Mouse (Mus musculus): ENCODE data around the gene Cyp4f17.
A peak's percentile ranks its signal among the peaks of the same experiment; 100 is the strongest.
"Not testable (repeated sequence)": the region's sequence is repeated elsewhere in the genome, so short reads cannot be mapped to it uniquely, and the experiment has no call there.

The Cyp4f17 gene

DNA sequence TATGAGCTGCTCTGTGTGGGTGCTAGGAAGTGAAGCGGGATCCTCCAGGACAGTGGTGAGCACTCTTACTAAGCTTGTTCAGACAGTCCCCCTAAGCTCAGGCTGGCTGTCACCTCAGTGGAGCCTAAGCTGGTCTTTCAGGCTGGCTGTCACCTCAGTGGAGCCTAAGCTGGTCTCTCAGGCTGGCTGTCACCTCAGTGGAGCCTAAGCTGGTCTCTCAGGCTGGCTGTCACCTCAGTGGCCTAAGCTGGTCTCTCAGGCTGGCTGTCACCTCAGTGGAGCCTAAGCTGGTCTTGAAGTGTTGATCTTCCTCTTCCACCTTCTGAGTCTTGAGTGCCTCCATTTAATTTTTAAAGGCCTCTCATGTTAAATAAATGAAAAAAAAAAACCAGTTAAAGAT lies 20.5 kb downstream of the Cyp4f17 start:
- DNase-seq (ENCODE audit: low read depth, low spot score), result not testable (repeated sequence)

DNA sequence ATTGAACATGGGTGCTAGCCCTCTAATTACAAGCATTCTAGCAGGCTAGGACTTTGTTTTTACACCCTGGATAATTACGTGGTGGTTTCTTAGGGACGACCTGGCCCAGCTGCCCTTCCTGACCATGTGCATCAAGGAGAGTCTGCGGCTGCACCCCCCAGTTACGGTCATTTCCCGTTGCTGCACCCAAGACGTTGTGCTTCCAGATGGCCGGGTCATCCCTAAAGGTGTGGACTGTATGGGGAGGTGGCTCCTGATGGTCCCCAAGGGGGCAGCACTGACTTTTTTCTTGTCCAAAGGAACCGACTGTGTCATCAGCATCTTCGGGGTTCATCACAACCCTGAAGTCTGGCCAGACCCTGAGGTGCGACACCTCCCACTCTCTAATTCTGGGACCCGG lies 21.9 kb downstream of the Cyp4f17 start:
- DNase-seq (ENCODE audit: low read depth, low spot score), result no peak

DNA sequence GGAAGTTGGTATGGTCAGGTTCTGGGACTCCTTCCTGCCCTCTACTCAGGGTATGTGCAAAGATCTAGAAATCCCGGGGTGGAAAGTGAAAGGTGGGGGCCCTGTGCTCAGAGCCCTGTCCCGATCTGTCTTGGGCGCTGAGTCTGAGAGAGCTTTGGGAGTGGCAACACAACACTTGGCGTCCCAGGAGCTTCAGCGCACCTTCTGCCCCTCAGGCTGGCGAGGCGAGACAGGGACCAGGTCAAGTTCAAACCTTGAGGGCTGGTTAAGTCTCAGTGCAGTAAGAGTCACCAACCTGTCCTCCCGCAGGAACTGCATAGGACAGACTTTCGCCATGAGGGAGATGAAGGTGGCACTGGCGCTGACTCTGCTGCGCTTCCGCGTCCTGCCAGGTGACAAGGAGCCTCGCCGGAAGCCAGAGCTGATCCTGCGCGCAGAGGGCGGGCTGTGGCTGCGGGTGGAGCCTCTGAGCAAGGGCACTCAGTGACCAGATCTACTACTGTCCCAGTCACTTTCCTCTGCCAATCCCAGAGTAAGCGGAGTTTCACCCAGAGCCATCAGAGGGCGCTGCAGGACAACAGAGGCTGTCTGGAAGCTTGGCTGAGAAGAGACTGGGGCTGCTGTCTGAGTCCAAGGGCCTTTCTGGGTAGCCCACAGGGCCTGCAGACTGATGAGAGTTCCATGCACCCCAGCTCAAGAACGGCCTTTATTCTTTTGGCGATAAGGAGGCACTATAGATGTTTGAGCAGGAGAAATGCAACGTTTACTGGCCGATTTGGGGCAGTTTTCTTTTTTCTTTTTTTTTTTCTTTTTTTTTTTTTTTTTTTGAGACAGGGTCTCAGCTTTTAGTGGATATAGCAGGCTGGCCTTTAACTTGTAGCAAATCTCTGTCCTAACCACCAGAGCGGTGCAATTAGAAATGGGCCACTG lies 22.8 kb downstream of the Cyp4f17 start:
- DNase-seq (ENCODE audit: low read depth, low spot score), result no peak

DNA sequence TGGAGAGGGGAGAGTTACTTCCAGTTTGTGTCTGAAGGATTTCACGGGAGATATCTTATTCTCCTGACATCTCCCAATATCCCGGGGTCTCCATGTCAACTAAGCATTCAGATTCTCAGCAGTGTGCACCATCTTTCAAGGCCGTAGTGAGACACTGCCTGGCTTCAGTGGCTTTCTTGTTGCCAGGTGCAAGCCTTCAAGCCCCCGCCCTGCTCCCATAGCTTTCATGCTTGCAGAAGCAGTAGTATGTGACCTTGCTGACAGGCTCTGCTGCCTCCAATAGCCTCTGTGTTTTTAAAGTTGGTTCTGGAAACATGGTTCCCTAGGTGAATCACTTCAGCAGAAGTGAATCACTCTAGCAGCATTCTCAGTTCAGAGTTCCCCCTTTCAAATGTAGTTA lies 26.5 kb downstream of the Cyp4f17 start:
- DNase-seq (ENCODE audit: low read depth, low spot score), result not testable (repeated sequence)

DNA sequence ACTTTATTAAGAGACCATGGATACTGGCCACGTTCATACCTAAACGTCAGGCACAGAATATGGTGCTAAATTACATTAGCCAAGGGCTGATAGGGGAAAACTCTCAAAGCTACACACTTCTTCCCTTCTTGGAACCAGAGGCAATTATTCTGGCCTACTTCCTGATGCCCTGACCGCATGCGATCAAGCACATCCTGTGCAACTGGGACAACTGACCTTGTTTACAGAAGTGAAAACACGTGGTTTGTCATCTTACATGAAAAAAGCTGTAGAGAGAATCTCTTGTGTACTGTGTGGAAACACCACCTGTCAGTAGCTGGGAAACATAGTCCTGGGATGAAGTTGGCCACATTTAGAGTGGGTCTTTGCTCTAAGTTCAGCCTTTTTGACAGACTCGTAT lies 28.2 kb downstream of the Cyp4f17 start:
- DNase-seq (ENCODE audit: low read depth, low spot score), result no peak

DNA sequence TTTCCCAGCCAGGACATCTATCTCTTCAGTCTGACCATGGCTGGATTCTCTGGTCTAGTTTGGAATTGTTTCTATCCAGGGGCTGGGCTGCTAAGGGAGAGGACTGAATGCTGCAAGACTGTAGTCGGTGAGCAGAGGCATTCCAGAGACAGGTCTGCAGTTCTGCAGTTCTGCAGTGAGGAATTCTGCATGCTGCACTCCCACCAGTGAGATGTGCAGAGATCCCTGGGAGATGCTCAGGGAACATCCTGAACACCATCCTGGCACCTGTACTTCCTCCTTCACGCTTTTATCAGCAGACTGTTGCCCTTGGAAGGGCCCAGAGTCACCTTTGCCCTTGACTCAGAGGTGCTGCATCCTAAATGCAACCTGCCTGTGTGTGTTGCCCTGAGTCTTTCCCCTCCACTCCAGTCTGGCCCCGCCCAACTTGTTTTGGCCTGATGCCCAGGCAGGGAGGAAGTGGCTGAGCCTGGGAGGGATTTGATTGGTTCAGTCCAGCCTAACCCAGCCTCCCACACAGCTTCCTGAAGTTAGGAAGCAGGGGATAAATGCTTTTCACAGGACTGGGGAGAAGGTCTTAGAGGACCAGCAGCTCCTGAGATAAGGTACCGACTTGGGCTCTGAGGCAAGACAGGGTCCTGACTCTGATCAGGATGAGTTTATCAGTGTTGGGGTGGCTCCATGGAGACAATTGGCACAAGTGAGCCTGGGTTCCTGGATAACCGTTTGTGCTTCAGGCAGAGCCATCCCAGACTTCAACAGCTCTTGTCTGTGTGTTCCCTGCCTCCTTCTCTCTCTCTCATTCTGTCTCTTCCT lies 30.4 kb downstream of the Cyp4f17 start, which contains the start of gene Cyp4f16:
Gene Cyp4f16 (plus strand): TSS at position 508 of the 816 bp plus-strand sequence.
- peak; percentile 19 for DNase-seq (ENCODE audit: low read depth, low spot score)

DNA sequence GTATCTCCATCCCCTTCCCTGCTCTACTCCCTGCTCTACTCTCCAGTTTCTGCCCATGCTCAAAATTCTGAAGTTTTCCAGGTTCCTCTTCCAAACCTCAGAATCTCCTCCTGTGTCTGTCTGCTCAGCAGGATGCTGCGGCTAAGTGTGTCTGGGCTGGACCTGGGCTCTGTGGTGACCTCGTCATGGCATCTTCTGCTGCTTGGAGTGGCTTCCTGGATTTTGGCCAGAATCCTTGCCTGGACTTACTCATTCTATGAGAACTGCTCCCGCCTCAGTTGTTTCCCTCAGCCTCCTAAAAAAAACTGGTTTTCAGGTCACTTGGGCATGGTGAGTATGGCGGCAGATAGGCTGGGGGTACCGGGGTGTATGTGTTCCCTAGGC lies 31.0 kb downstream of the Cyp4f17 start:
- no peak for DNase-seq (ENCODE audit: low read depth, low spot score)

DNA sequence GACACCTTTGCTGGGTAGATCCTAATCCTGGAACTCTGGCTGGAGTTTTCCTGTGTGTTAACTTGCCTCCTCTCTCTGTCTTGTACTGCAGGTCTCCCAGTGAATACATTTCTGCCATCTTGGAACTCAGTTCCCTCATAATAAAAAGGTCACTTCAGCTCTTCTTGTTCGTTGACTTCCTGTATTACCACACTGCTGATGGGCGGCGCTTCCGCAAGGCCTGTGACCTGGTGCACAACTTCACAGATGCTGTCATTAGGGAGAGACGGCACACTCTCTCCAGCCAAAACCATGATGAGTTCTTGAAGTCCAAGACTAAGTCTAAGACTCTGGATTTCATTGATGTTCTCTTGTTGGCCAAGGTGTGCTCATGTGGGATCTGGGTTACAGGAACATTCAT lies 38.9 kb downstream of the Cyp4f17 start:
- DNase-seq (ENCODE audit: low read depth, low spot score), result not testable (repeated sequence)

DNA sequence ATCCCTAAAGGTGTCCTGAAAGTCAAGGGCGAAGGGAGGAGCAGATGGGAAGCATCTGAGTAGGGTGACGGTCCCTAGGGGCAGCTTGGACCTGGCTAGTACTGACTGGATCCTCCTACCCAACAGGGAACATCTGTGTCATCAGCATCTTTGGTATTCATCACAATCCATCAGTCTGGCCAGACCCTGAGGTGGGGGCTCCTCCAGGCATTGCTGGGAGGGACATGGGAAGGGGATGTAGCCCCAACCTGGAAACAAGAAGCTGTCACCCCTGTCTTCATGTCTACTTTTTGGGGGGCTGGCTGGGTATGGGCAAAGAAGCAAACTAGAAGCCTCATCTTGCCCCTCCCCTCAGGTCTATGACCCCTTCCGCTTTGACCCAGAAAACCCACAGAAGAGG lies 44.5 kb downstream of the Cyp4f17 start:
- not testable (repeated sequence) for DNase-seq (ENCODE audit: low read depth, low spot score)

DNA sequence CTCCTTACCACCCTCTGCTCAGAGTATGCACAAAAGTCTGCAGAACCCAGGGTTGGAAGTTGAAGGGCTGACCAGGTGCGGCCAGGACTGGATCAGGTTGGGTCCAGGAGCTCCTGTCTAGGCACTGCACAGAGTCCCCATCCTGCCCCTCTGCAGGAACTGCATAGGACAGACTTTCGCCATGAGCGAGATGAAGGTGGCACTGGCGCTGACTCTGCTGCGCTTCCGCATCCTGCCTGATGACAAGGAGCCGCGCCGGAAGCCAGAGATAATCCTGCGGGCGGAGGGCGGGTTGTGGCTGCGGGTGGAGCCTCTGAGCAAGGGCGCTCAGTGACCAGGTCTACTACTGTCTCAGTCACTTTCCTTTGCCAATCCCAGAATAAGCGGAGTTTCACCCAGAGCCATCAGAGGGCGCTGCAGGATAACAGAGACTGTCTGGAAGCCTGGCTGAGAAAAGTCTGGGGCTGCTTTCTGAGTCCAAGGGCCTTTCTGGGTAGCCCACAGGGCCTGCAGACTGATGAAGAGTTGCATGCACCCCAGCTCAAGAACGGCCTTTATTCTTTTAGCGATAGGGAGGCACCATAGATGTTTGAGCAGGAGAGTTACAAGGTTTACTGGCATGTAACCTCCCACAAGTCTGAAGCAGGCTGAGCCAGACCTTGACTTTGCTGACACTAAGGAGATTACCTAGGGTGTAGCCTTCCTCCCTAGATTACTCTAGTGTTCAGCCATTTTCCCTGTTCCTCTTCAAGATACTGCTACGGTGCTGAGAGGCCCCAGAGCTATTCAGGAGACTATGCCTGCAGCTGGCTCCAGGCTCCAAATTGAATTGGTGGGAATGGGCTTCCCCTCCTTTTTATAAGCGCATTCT lies 45.3 kb downstream of the Cyp4f17 start:
- peak; percentile 63 for DNase-seq (ENCODE audit: low read depth, low spot score)

DNA sequence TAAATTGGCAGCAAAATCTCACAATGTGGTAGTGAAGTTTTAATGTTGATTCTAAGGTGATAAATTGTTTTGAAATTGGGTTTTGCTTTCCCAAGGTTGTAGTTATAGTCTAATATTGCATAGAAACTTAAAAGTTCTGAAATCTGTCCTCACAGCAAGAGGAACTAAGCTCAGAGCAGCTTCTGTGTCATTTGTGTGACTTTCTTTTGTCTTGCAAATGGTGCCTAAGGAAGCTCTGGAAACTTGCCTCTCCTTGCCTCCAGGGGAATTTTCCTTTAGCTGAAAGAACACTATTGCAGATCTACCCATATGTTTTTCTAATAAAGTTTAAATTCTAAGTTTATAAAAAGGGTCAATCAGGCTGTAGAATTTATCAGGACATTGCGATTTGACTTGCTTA lies 47.2 kb downstream of the Cyp4f17 start:
- not testable (repeated sequence) for DNase-seq (ENCODE audit: low read depth, low spot score)

DNA sequence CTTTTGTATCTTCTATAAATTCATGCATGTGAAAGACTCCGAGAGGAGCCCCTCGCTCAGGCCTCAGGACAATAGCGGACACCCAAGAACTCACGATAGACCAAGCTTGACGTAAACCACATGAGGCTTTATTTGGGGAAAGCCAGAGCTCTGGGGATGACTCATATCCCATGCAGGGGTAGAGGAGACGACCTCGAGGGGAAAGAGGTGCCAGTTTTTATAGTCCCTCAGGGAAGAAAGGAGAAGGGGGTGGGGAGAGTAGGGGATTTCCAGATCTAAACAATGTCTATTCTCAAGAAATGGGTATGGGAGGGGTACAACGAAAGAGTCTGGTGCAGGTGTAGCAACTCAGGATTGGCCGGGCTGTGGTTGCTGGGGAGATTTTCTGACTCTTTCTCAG lies 48.5 kb downstream of the Cyp4f17 start:
- DNase-seq (ENCODE audit: low read depth, low spot score), result not testable (repeated sequence)

DNA sequence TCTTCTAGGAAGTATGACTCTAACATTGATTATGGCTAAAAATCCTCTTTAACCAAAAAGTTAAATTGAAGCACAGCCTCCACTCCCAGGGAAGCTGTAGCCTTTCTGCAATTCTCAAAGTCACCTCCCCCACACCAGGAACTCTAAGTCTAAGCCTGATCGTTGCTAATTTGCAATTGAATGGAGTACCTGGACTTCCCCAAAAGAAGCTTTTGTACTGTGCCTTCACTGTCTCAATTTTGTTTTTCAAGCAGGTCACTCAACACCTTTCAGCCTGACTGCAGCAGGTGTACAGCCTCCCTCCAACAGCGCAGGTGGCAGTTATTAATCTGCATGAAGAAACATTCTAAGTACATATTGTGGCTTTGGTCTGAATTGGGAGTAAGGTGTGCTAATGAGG lies 57.5 kb downstream of the Cyp4f17 start:
- DNase-seq (ENCODE audit: low read depth, low spot score), result not testable (repeated sequence)

DNA sequence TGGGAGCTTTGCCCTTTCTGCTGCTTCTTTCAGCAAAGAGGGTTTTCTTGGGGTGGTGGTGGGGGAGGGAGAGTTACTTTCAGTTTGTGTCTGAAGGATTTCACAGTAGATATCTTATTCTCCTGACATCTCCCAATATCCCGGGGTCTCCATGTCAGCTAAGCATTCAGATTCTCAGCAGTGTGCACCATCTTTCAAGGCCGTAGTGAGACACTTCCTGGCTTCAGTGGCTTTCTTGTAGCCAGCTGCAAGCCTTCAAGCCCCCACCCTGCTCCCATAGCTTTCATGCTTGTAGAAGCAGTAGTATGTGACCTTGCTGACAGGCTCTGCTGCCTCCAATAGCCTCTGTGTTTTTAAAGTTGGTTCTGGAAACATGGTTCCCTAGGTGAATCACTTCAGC lies 67.4 kb downstream of the Cyp4f17 start:
- DNase-seq (ENCODE audit: low read depth, low spot score), result not testable (repeated sequence)

DNA sequence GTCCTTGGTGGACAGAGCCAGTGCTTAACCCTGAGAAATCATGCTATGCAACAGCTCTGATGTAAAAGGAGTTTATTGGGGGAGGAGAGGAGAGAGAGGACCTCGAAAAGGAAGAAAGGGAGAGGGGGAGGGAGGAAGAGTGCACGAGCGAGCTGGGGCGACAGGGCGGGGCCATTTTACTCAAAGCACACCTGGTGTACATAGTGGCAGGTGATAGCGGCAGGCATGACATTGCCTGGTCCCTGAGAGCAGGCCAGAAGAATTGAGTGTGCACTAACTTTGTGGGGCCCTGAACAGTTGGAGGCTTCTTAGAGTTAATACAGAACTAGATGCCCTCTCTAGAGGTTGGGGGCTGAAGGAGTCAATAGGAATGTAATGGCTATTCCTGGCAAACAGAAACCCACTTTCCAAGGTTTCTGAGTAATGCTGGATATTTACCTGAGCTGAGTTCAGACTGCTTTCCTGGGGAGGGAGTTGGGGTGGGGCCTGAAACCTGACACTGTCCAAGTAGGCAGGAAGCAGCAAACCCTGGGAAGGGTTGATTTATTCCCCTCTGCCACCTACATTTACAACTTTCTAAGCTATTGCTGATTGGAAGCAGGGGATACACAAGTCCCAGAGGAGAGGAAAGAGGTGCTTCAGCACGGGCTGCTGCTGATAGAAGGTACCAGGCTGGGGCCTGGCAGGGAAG lies 71.8 kb downstream of the Cyp4f17 start:
- DNase-seq (ENCODE audit: low read depth, low spot score), result no peak

All from telencephalon, adult 2 months (tissue).